Comparison of ENCODE assay signal across 20 mouse cellular contexts in the genomic region with DNA sequence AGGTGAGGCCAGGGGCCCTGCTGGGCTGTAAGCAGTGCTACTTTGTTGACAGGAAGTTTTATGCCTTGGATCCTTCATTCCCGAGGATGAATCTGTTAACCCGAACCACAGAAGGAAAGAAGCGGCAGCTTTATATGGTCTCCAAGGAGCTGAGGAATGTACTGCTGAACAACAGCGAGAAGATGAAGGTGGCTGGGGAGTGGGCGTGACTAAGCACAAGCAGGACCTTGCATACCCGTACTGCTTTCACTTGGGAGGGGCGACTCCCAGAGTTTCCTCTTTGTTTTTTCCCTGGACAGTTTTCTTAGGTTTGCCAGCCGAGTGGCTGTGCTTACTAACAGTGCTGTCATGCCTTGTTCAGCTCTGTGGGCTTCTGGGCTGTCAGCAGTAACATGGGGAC. TPM values are rescaled to one million over a fixed set of nuclear protein-coding genes. Genes with fewer than 3 reads are reported as not detected.
DNase-seq lines count a peak whose midpoint lies in the region; ATAC-seq lines count a peak whose summit lies in the region.
"Had no signal": no experiment of that assay in that cellular context is flagged by ENCODE, and none has a peak within 500 bp of the region (broad histone marks: within the 10 kb centered on the region; RNA-seq: fewer than 3 reads in every experiment).

No protein-coding gene starts in this region.

- H3K27me3 ChIP-seq in neural tube, embryonic 13.5 days, result no peaks in the 10 kb centered on the region
- no peaks in the 10 kb centered on the region for H3K27me3 ChIP-seq in neural tube, embryonic 15.5 days (replicated peaks)
- H3K27me3 ChIP-seq: embryonic facial prominence, embryonic 12.5 days; forebrain, embryonic 13.5 days; forebrain, embryonic 15.5 days had no signal

- H3K4me1 ChIP-seq in neural tube, embryonic 13.5 days (replicated peaks), result no peaks in the 10 kb centered on the region
- no peaks in the 10 kb centered on the region for H3K4me1 ChIP-seq in neural tube, embryonic 15.5 days
- H3K4me1 ChIP-seq: embryonic facial prominence, embryonic 10.5 days; embryonic facial prominence, embryonic 12.5 days; forebrain, embryonic 13.5 days; forebrain, embryonic 15.5 days had no signal

- WGBS in neural tube, embryonic 13.5 days, result 59% methylated on average over 8 of the region's 8 CpGs
- WGBS in neural tube, embryonic 15.5 days, result 63% methylated on average over 8 of the region's 8 CpGs

- peak; percentile 43; the same call in 1 of the 2 replicates for ATAC-seq in neural tube, embryonic 13.5 days (ENCODE audit: low read depth)
- ATAC-seq in neural tube, embryonic 15.5 days (ENCODE audit: low FRiP score), result no peak
- ATAC-seq: forebrain, embryonic 13.5 days; forebrain, embryonic 15.5 days; forebrain, postnatal 0 days had no signal

- peak; percentile 48 for DNase-seq in heart, adult 11 months
- no peak for DNase-seq in heart, postnatal 14 days
- DNase-seq in urinary bladder, adult 2 months (ENCODE audit: low spot score), result peak; percentile 9
- no peak for DNase-seq in urinary bladder, postnatal 36 days (ENCODE audit: low spot score in 2 of 2)
- peak; percentile 63 for DNase-seq in ZHBTc4 (ENCODE audit: low read depth, low spot score)
- DNase-seq in gastrocnemius, adult 8-10 months (ENCODE audit: low spot score in 2 of 2), result no peak
- DNase-seq: adrenal gland, adult 2 months; adrenal gland, postnatal 10 days; adrenal gland, postnatal 25 days; cerebellum, adult 11-12 months; cerebellum, adult 2 months; cerebellum, adult 9-10 months; cerebellum, postnatal 25 days; forebrain, postnatal 0 days had no signal

- H3K36me3 ChIP-seq in neural tube, embryonic 13.5 days, result peaks cover 97% of the 10 kb centered on the region
- H3K36me3 ChIP-seq in neural tube, embryonic 15.5 days, result peaks cover 98% of the 10 kb centered on the region

- H3K27ac ChIP-seq in neural tube, embryonic 13.5 days (replicated peaks), result no peak overlapping the region
- no peak overlapping the region for H3K27ac ChIP-seq in neural tube, embryonic 15.5 days (replicated peaks)
- H3K27ac ChIP-seq: embryonic facial prominence, embryonic 10.5 days; embryonic facial prominence, embryonic 12.5 days; forebrain, embryonic 13.5 days; forebrain, embryonic 15.5 days had no signal

- H3K4me2 ChIP-seq in neural tube, embryonic 13.5 days, result no peak overlapping the region
- H3K4me2 ChIP-seq in neural tube, embryonic 15.5 days, result no peak overlapping the region
- H3K4me2 ChIP-seq: embryonic facial prominence, embryonic 12.5 days; forebrain, embryonic 13.5 days; forebrain, embryonic 15.5 days had no signal

- no peak overlapping the region for H3K4me3 ChIP-seq in neural tube, embryonic 13.5 days
- no peak overlapping the region for H3K4me3 ChIP-seq in neural tube, embryonic 15.5 days (replicated peaks)
- H3K4me3 ChIP-seq: embryonic facial prominence, embryonic 10.5 days; embryonic facial prominence, embryonic 12.5 days; forebrain, embryonic 13.5 days; forebrain, embryonic 15.5 days had no signal

- intact Hi-C loops in heart, postnatal 14 days (cut with DNase I), result no loop called here

- no peaks in the 10 kb centered on the region for H3K9me3 ChIP-seq in neural tube, embryonic 13.5 days
- H3K9me3 ChIP-seq in neural tube, embryonic 15.5 days (replicated peaks), result no peaks in the 10 kb centered on the region
- H3K9me3 ChIP-seq: embryonic facial prominence, embryonic 10.5 days; embryonic facial prominence, embryonic 12.5 days; forebrain, embryonic 13.5 days; forebrain, embryonic 15.5 days had no signal

- H3K9ac ChIP-seq in neural tube, embryonic 13.5 days, result no peak overlapping the region
- H3K9ac ChIP-seq in neural tube, embryonic 15.5 days (replicated peaks), result no peak overlapping the region
- H3K9ac ChIP-seq: embryonic facial prominence, embryonic 12.5 days; forebrain, embryonic 13.5 days; forebrain, embryonic 15.5 days; forebrain, postnatal 0 days had no signal

RNA-seq across cellular contexts. Expression of gene Srd5a1, which starts 19.3 kb away (rescaled TPM):
- 1 to 10 TPM; 1.6 to 1.7 TPM for total RNA-seq in heart, postnatal 14 days (2021)
- 20.5 and 25.7 TPM in 2 replicates for polyA plus RNA-seq in neural tube, embryonic 13.5 days (2015; fragmentation: Nextera tagmentation; extraction: Ambion mirVana)
- 26.4 and 27.5 TPM in 2 replicates for polyA plus RNA-seq in neural tube, embryonic 15.5 days (2015; fragmentation: Nextera tagmentation; extraction: Ambion mirVana)
- polyA plus RNA-seq in urinary bladder, adult 2 months (2012; rRNA removed), result 139 and 150 TPM in 2 replicates
- total RNA-seq in gastrocnemius, adult 8-10 months (2022), result under 1 TPM in 2 of 4 experiments, not detected in 2; 0.24 to 0.53 TPM

Comparison
In these comparisons a context has a peak if more than half of its experiments do, and no peak if none do; other contexts are left out.
1. DNase-seq: peak in heart, adult 11 months (single experiment), urinary bladder, adult 2 months (single experiment) and ZHBTc4 (single experiment); none in heart, postnatal 14 days (0 of 2), urinary bladder, postnatal 36 days (0 of 2) and gastrocnemius, adult 8-10 months (0 of 2).